Mouse (Mus musculus): ENCODE results near the gene Tex44.

Tex44 gene

GRCm38 (mm10) chr1:86448272-86448671, 22.1 kb downstream of the Tex44 start:
- DNase-seq = no peak

GRCm38 (mm10) chr1:86449966-86450365, 23.8 kb downstream of the Tex44 start:
- DNase-seq = no peak

GRCm38 (mm10) chr1:86452713-86453112, 26.6 kb downstream of the Tex44 start:
- no peak for DNase-seq

- no peak for DNase-seq
Observed at GRCm38 (mm10) chr1:86456892-86457581, 30.9 kb downstream of the Tex44 start.

- DNase-seq = no peak
Observed at GRCm38 (mm10) chr1:86459371-86459770, 33.2 kb downstream of the Tex44 start.

- DNase-seq = no peak
Observed at GRCm38 (mm10) chr1:86464223-86464874, 38.2 kb downstream of the Tex44 start.

GRCm38 (mm10) chr1:86464875-86465224, 38.7 kb downstream of the Tex44 start:
- no peak for DNase-seq

GRCm38 (mm10) chr1:86467416-86467815, 41.3 kb downstream of the Tex44 start:
- DNase-seq = no peak

GRCm38 (mm10) chr1:86469876-86470275, 43.7 kb downstream of the Tex44 start:
- DNase-seq = no peak

GRCm38 (mm10) chr1:86470519-86471181, 44.5 kb downstream of the Tex44 start:
- DNase-seq = no peak

GRCm38 (mm10) chr1:86471504-86471961, 45.4 kb downstream of the Tex44 start:
- DNase-seq = peak; percentile 49 to 71

- peak; percentile 63 to 74 for DNase-seq
Observed at GRCm38 (mm10) chr1:86472197-86472952, 46.2 kb downstream of the Tex44 start.

- no peak for DNase-seq
Observed at GRCm38 (mm10) chr1:86473109-86473760, 47.1 kb downstream of the Tex44 start.
